Mouse (Mus musculus) kidney, postnatal 4 days (tissue): ENCODE measurements around the gene Tpra1.

Source experiments
- DNase-seq, 2 experiments: peaks; one replicate each; pipeline ENCODE4 v3.0.0; 2021; ENCODE audit warnings: mixed read lengths in 2 of 2

Gene Tpra1

DNA sequence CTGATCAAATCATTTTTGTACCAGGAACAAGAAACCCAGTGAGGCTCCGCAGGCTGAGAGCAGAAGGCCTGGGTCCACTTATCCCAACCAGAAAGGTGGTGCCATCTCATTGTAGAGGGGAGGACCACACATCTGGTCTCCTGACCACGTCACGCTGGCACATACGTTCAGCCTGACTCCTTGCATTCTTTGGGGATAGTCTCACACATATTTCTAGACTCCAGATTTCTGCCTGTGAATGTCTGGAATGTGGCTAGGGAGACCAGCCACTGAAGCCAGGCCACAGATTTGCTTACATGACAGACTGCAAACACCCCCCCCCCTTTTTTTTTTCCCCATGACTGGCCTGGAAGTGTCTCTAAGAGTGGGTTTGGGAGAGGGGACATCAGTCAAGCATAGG lies 58.9 kb downstream of the Tpra1 start:
- no peak for DNase-seq
